Mouse (Mus musculus) forelimb bud, embryonic 11.5 days (tissue): ENCODE measurements around the gene Mef2a.

ENCODE experiments used
- DNase-seq: peaks from one replicate; pipeline ENCODE4 v3.0.0-alpha.2; 2012; ENCODE audit warnings: low read depth, low spot score

Mef2a gene

DNA sequence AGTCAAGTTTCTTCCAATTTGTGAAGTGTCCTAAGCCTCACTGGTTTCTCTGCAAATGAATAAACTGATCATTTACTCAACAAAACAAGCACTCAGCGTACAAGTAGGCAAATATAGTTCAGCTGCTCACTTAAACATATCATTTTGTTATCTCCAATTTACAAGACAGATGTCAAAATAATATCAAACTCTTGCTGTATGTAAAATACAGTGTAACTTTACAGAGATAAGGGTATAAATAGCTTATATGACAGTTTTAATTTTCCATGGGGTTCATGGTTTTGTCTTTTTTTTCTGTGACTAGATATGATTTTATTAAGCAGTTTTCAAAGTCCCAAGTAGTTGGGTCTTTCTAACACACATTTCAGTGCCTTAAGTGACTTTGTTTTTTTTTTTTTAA is 127.4 kb downstream of the Mef2a start:
- no peak for DNase-seq

DNA sequence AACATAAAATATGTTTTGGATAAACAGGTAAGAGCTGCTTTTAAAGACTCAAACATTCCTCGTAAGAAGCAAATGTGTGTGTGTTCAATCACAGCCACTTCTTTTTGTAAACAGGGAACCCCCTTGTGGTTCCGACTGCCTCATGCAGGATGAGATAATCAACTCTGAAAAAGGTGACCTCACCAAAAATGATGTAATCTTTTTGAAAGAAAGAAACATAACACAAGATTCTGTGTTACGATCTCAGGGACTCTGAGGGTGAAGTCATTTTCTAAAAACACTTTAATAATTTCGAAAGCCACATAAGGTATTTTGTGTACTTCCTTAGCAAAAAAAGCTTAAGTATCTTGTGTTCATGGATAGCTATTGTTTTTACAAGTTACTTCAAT is 128.8 kb downstream of the Mef2a start:
- no peak for DNase-seq

DNA sequence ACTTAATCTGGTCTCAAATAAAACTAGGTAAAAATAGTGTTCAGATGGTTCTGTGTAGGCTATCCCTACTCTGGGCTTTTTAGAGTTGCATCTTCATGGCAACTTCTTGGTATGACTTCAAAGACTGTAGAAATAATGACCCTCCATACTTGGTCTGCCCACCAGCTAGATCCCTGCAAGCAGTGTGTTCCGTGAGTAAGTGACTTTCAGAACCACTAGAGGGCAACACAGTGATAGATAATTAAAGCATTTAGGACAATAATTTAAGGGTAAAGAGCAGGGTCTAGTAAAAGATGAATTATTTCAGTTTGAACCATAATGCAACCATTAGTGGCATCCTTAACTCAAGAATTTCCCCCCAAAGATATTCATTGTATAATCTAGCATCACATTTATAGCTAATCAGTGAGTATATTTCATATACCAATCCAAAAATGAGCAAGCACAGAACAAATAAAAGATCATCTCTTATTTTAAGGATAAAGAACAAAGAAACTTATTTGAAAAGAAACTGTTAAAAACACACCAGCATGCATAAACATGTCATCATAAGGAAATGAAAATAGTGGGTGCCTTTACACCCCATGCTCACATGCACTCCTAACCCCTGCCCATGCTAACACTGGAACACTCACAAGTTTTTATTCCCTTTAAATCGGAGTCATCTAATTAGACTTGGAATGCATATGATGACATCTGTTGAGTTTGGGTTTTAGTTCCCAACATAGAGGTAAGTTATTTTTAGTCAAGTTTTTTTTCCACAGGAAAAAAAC is 129.4 kb downstream of the Mef2a start:
- DNase-seq = peak; percentile 25

DNA sequence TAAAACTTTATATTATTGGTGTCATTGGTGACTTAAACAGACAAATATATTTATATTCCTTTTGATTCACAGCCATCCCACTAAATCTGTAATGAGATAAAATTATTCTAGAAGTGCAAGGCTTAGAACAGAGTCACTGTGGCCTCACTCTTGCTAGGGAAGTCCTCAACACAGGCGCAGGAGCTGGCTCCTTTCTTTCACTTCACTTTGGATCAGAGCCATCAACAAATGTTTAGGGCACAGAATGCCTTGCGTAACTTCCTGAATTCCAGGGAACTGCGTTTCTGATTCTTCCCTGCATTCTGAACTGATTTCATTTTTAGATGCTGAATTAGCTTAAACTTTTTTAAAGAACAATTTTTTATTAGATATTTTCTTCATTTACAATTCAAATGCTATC is 130.7 kb downstream of the Mef2a start:
- DNase-seq = no peak

DNA sequence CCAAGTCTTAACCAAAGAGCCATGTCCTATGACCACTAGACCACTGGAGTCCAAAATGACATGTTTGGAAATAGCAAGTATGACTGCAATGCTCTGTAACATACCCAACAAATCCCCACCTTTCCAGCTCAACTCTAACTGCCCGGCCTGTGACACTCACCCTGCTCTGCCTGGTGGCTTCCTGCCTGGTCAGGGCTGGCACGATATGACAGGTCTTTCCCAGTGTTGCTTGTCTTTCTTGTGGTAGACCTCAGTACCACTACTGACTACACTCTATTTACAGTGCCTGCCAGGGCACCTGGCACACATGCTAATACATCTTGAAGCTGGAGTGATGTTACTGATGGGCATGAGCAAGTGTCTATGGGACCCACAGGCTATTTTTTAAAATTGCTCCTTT is 134.9 kb downstream of the Mef2a start:
- no peak for DNase-seq

DNA sequence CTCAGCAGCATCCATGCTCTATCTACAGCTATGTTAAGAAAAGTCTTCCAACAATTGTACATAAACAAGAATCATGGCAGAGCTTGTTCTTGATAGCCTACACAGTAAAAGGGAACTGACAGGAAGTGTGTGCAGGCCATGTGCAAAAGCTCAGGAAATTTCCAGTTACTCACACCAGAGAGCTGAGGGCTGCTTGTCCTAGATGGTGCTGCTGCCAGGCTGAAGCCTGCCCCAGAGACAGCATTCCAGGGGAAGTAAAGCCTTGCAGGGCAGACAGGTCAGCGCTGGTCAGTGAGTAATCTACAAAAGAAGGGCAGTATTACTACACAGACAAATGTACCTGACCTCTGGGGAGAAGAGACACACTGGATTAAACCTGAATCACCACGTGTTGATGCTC is 136.3 kb downstream of the Mef2a start:
- DNase-seq = no peak

DNA sequence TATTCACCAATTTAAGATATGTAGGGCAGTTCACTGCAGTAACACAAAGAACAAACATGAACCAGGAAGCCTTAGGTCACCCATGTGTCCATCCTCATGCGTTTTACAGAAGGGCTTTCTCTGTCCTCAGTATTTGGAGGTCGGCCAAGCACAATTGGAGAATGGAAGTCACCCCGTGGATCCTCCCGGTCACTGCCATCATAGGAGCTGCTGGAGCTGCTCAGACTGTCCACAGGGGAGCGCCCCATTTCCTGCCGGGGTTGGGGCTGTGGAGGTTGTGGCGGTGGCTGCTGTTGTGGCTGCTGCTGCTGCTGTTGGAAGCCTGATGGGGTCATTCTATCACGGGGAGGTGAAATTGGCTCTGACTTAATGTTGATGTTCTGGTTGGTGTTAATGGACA is 137.9 kb downstream of the Mef2a start:
- DNase-seq = no peak

DNA sequence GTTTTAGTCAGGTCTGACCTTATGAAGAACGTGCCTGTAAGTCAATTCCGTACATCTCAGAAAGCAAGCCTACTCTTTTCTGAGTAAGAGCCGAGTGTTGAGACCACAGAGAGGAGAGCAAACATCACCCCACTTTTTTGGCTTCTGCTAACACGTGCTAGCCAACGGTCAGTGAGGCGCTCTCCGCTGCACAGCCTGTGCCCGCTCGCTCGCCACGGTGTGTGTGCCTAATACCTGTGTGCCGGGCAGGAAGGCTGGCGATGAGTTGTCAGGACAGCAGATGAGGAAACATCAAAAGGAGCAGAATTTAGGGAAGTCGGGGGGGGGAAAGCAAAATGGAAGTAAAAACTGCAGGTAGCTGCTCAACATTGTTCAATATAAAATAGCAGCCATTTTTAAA is 140.2 kb downstream of the Mef2a start:
- no peak for DNase-seq

DNA sequence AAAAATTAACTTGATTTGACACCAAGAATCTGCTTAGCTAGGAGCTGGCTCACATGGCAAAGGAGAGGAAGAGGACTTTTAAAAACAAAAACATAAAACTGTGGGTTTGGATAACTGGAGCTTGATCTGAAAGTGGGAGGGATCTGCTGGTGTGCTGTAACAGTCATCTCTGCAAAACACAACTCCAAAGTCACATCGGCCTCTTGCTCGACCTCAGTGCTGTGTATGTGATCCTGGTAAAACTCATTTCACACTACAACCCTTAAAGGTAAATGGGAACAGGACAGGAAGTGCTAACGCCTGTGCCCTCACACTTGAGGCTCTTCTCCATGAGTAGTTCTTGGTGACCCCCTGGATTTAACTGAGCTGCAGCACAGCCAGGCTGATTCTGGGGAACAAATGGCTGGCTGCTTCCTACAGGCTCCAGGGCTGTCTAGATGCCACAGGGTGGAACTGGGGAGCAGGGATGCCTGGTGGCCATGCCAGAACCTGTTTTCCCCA is 142.0 kb downstream of the Mef2a start:
- no peak for DNase-seq

DNA sequence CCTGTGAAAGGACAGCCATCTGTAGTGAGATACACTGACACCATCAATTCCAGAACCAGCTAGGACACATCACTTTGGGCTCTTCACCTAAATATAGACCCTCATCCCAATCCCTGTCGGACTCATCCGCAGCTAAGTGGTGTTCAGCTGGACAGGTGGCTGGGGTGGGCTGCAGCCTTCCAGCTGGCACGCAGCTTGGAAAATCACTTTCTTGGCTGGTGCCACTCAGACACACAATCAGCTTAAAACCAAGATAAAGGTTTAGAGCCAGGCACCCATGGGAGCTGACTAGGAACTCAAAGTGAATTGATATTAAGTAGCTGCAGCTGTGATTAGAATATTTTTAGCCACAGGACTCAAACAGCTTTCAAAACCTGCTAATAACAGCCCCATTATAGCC is 142.4 kb downstream of the Mef2a start:
- DNase-seq = no peak

DNA sequence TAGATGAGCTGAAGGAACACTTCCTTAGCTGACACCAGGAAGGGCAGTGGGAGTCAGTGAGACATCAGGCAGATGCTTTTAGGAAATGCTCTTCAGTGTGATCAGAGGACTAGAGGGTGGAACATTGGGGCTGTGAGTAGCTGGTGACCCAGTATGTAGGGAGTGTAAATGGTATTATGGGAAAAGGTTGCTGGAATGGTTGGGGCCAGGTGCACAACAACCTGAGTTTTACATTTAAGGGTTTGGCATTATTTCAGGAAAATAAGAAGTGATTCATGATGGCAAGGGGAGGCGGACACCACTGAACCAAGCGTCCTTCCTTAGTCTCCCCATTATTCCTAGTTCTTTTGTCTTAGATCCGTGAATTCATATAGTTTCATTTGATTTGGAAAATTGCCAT is 143.0 kb downstream of the Mef2a start:
- no peak for DNase-seq

DNA sequence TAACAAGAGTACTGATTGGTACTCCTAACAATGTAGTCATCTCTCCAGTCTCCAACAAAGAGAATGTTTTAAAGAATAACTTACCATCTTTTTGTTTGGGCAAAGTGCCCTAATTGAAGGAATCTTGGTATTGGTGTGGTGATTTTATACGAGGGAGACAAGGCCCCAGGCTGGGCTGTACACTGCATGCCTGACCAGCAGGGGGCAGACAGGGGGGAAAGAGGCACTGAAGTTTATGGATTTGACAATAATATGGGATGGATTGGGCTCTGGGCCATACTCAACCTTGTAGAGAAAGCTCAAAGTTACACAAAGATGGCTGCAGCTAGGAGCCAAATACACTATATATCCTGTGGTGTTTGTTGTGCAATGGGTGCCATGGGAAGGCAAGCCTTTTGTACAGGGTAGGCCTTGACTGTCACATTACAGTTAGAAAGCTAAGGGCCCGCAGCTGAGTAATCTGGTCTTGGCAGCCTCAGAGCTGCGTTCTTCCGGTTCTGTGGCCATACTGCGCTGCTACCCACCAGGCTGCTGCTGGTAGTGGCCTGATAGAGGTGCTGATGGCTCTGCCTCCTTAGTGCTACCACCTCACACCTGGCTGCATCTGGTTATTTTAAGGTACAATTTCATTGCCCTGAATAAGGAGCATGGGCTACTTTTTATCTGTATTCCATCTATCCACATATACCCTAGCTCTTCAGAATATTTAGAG is 143.6 kb downstream of the Mef2a start:
- peak; percentile 40 for DNase-seq

DNA sequence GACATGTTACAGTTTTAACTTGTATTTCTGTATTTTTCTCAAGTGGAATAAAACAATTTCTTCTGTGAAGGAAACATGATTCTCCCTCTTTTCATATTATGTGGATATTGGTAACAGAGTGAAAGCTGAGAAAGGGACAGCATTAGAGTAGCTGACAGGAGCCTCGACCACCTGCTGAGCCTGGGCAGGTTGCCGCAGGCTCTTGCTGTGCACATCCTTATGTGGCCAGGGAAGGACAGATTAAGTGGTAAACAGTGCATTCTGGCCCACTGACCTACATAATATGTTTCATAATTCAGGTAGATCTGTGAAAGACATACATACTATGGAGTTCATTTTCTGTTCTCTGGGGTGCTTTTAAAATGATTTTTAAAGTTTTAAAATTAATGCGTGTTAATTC is 144.3 kb downstream of the Mef2a start:
- no peak for DNase-seq

DNA sequence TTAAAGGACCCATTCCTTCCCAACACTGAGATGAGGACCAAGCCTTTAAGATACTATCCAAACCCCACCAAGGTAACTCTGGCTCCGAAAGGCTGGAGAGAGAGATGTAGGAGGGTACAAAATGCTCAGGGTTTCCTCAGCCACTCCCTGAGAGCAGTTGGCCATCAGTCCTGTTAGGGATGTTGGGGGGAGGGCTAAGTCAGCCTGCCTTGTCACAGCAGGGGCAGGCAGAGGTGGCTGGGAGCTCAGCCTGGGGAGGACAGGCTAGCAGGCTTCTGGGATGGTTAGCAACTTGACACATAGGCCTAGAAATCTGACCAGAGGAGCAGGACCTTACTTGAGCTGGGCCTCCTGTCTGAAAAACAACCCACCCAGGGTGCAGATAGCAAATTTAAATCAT is 145.1 kb downstream of the Mef2a start:
- DNase-seq = no peak

DNA sequence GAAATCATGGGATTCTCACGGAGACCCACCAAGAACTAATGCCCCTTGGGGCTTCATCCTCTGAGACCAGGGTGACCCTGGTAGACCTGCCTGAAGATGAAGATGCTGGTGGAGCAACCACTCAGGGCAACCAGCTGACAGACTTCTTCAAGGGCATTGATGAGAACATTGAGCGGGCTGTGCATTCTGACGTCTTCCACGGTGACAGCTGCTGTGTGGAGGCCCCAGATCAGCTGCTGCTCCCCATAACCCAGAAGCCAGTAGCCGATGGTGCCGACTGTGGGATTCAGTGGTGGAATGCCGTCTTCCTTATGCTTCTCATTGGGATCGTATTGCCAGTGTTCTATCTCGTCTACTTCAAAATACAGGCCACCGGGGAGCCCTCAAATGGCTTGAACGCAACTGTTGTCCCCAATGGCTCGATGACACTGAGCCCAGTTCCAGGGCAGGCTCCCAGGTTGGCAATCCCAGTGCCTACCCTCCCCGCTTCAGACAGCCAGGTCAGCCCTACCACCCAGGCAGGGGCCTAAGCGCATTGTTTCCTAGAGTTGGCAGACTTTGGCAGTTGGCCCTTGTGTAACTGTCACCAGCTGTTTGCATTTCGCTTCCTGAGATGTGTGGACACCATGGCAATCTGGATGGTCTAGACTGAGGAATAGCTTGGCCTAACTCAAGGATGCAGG is 146.6 kb downstream of the Mef2a start:
- DNase-seq = no peak

DNA sequence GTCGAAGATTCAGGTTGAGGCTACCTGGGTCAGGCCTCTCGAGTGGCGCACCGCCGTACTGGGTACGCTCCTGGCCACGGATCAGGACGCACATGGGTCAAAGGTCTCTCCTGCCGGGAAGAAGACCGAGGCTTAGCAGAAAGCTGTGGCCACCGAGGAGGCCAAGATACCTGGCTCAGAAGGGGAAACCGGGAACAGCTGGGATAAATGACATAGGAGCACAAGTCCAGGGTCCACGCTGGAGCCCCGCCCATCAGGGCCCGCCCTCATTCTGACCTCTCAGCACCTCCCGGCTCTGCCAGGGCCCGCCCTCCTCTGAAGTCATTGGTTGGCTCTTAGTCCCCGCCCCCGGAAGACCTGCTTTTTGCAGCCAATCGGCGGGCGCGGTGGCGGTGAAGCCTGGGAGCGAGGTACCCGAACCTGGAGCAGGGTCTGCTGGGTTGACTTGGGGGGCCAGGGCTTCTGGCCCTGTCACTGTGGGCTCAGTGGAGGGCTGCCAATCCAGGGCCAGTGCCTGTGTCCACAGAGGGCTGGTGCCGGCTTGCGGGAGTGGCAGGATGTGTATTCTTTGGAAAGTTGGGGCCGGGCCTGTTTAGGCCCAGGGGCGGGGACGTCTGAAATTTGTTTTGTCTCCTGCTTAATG is 150.3 kb downstream of the Mef2a start, which contains the start of gene Lysmd4:
Gene Lysmd4, plus strand, starts transcription at position 325 of the 643 bp plus-strand sequence.
- DNase-seq = peak; percentile 92

DNA sequence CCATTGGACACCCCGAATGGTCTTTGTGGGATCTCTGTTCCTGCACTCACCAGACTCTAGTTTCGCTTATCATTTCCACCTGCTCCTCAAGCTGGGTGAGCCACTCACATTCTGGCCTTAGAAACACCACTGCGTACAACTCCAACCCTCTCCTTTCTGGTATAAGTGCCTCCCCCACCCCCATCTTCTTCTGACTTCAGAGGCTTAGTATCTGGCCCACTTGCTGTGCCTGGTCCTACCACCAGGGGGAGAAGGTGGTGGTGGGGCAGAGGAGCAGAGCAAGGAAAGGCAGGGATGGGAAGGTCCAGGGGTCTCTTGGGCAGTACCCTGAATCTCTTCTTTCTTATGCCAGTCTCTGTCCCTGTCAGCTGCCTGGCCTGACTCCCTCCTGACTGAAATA is 155.6 kb downstream of the Mef2a start:
- peak; percentile 48 for DNase-seq

DNA sequence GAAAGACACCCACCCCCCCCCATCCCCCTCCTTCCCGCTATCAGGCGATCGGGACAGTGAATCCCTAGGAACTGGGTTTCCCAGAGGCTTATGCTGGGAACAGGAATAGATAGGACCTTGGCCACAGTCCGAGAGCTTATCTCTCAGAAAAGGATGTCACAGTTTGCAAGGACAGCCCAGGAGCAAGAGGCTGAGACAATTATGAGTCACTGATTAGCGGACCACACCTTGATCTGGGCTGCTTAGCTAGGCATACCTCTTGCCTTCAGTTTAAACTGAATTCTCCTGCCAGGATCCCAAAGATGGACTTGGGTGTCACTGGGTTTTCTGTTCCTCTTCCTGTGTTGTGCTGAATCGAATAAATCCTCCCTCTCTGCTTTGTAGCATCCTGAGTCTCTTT is 156.3 kb downstream of the Mef2a start:
- DNase-seq = no peak

DNA sequence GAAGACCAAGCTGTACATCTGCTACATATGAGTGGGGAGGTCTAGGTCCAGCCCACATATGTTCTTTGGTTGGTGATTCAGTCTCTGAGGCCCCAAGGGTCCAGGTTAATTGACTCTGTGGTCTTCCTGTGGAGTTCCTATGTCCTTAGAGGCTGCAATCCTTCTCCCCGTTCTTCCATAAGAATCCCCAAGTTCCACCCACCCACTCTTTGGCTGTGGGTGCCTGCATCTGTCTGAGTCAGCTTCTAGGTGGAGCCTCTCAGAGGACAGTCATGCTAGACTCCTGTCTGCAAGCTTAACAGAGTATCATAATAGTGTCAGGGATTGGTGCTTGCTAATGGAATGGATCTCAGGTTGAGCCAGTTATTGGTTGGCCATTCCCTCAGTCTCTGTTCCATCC is 159.1 kb downstream of the Mef2a start:
- DNase-seq = no peak

DNA sequence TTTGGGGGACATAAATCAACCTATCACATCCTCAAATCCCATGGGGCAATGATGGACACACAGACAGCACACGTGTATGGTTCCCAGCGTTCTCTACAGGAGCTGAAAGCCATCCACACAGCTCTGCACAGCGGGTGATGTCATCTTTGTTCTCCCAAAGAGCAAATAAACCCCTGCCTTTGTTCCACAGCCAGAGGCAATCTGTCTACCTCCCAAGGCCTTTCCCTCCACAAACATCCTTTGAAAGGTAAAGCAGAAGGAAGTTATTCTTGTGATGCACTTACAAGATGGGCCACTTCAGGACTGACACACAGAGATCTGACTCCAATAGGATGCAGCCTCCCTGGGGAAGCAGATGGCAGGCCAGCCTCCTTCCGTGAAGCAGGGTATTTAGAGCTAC is 160.7 kb downstream of the Mef2a start:
- no peak for DNase-seq

DNA sequence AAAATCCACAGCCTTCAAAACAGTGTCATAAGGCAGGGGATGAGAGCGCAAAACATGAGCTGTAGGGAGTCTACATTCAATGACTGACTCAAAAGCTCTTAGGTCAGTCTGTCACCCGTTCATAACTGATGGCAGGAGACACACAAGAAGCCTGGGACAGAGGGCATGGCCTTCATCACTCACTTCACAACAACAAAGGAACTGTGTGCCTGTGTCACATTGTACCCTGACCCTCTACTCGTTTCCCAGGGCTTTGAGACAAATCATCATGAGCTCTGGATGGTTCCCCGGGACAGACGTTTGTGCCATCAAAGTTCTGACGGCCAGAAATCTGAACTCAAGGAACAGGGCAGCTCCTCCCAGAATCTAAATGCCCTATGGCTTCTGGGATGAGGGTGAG is 161.3 kb downstream of the Mef2a start:
- DNase-seq = no peak
